ENCODE assay signal across 7 mouse cellular contexts in the genomic region with DNA sequence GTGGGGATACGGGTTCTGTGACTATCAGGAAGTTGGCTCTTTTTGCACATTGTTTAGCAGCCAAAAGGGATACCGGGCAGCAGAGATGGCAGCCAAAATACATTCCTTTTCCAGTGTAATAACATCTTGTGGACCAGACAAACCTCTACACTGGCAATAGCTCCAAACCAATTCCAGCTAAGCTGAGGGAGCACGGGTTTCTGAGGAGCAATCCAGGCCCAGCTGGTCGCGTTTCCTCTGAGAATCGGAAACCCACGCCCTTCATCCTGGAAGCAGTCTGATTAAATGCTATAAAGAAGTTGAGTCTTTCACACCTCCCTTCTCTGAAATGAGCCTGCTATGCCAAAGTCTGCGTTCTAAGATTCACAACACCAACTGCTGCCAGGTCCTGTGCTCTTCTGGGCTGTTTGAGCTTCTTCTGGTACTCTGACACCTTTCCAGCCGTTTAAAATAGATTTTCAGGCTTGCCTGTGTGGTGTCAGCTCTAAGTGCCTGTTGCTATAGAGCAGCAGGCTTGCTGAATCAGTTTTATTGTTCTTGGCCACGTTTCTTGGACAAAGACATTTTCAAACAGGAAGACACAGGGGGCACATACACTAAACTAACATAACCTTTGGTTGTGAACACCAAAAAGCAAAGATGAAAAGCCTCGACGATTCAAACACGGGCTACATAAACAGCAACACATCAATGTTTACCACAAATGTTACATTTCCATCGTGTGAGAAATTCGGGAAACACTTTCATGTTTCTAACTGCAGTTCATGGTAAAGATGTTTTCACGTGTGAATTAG.
DNase-seq lines count a peak whose midpoint lies in the region; ATAC-seq lines count a peak whose summit lies in the region.

No protein-coding gene starts in this region.

- H3K4me2 ChIP-seq in intestine, embryonic 16.5 days (ENCODE audit: low read depth, low read length) = no peak overlapping the region

- peak overlapping the region; percentile 27; the same call in 1 of the 2 replicates for H3K9ac ChIP-seq in intestine, embryonic 16.5 days (ENCODE audit: low read depth, low read length)

- no peaks in the 10 kb centered on the region for H3K9me3 ChIP-seq in intestine, embryonic 16.5 days (ENCODE audit: control insufficient read depth, low read length)
- H3K9me3 ChIP-seq in midbrain, embryonic 10.5 days (replicated peaks) = no peaks in the 10 kb centered on the region

- WGBS in intestine, embryonic 16.5 days = 24% methylated on average over 16 of the region's 16 CpGs
- WGBS in midbrain, embryonic 10.5 days = 62% methylated on average over 16 of the region's 16 CpGs

- H3K27me3 ChIP-seq in intestine, embryonic 16.5 days (replicated peaks; ENCODE audit: control insufficient read depth, insufficient read depth, low read length) = no peaks in the 10 kb centered on the region
- H3K27me3 ChIP-seq in midbrain, embryonic 10.5 days (ENCODE audit: low read depth, poor library complexity, severe bottlenecking) = no peaks in the 10 kb centered on the region

- no peak overlapping the region for H3K4me3 ChIP-seq in intestine, embryonic 16.5 days (ENCODE audit: low read length)
- H3K4me3 ChIP-seq in midbrain, embryonic 10.5 days = no peak overlapping the region

- 0 out of 2 replicates have a peak, but pooled peaks cover 3% of the 10 kb centered on the region for H3K36me3 ChIP-seq in intestine, embryonic 16.5 days (ENCODE audit: control insufficient read depth, insufficient read depth, low read length)
- H3K36me3 ChIP-seq in midbrain, embryonic 10.5 days = 0 out of 2 replicates have a peak, but pooled peaks cover 6% of the 10 kb centered on the region

- peak; percentile 45 for ATAC-seq in intestine, embryonic 16.5 days

- H3K4me1 ChIP-seq in intestine, embryonic 16.5 days (ENCODE audit: control insufficient read depth, insufficient read depth, low read length) = peaks cover 33% of the 10 kb centered on the region
- peaks cover 38% of the 10 kb centered on the region for H3K4me1 ChIP-seq in midbrain, embryonic 10.5 days

- DNase-seq in urinary bladder, postnatal 4 days (ENCODE audit: low spot score in 2 of 2) = peak; percentile 26 to 50
- DNase-seq in urinary bladder, adult 18-20 months (ENCODE audit: low spot score in 2 of 2) = no peak
- peak; percentile 40 to 74 for DNase-seq in frontal cortex, postnatal 36 days (ENCODE audit: low spot score in 2 of 2)
- peak; percentile 23 for DNase-seq in midbrain, embryonic 10.5 days (ENCODE audit: low spot score)
- DNase-seq in ovary, adult 18-20 months (ENCODE audit: low spot score) = no peak
- DNase-seq in cerebellum, adult 11-12 months = no peak

- peak overlapping the region; percentile 64 for H3K27ac ChIP-seq in intestine, embryonic 16.5 days (ENCODE audit: low read length)
- H3K27ac ChIP-seq in midbrain, embryonic 10.5 days (replicated peaks) = peak overlapping the region; percentile 53

Comparison
In these comparisons a context has a peak if more than half of its experiments do, and no peak if none do; other contexts are left out.
1. DNase-seq: peak in urinary bladder, postnatal 4 days (2 of 2), frontal cortex, postnatal 36 days (2 of 2) and midbrain, embryonic 10.5 days (single experiment); none in urinary bladder, adult 18-20 months (0 of 2), ovary, adult 18-20 months (single experiment) and cerebellum, adult 11-12 months (single experiment).